Mouse (Mus musculus) embryonic fibroblast, embryonic 13.5 days (primary cell): ENCODE measurements around the gene Elovl6.

Experiments
- CTCF ChIP-seq: IDR thresholded peaks from 2 replicates; pipeline ENCODE4 v1.5.1; 2011; ENCODE audit warnings: mild to moderate bottlenecking, control low read depth, low read length, moderate library complexity, borderline replicate concordance; ENCODE audit not compliant: insufficient read depth
- POLR2A ChIP-seq: IDR thresholded peaks from 2 replicates; pipeline ENCODE4 v1.6.1; 2011; ENCODE audit warnings: low read depth, mild to moderate bottlenecking, control low read depth, low read length, moderate library complexity

DNA sequence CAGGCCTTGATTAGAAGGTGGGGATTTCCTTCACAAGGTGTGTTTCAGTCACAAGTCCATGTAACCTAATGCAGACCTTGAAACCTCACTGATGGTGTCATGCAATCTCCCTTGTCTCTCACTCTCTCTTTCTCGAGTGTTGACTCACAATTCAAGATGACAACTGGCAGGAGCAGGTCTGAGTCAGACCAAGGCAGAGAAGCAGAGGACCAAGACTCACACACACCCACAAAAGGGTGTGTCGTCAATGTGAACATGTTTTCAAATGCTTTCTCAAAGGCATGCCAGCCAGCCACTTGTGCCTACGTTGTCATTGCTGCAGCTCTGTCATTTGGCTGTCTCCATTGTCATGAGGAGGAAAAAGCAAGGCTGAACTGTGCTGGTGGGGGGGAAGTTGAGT is 56.6 kb downstream of the Elovl6 start:
- TF ChIP-seq CTCF (no peak), POLR2A (no peak)
